Mouse (Mus musculus) kidney, postnatal 0 days (tissue): ENCODE results near the gene Pcsk5. TPM values are rescaled to one million over a fixed set of nuclear protein-coding genes. Genes with fewer than 3 reads are reported as not detected.

ENCODE experiments used
- ATAC-seq: fragments of 200-750 bp; cut with Nextera tagmentation; replicated peaks from 2 replicates; pipeline ENCODE4 v1.8.0; 2017; ENCODE audit warnings: low read depth, moderate number of reproducible peaks, moderate TSS enrichment, moderate library complexity; ENCODE audit not compliant: low FRiP score
- DNase-seq: peaks from one replicate; pipeline ENCODE4 v3.0.0-alpha.2; 2016; ENCODE audit warnings: low spot score
- H3K27ac ChIP-seq: fragments of 300-500 bp; sonication (generic); 2 replicates; pipeline ENCODE4 v1.5.1; 2014; ENCODE audit warnings: mild to moderate bottlenecking
- H3K27me3 ChIP-seq: fragments of 300-500 bp; sonication (generic); 2 replicates; pipeline ENCODE4 v1.6.1; 2014; ENCODE audit warnings: low read length, mixed read lengths; ENCODE audit not compliant: insufficient read depth
- H3K36me3 ChIP-seq: fragments of 300-500 bp; sonication (generic); 2 replicates; pipeline ENCODE4 v1.6.1; 2014; ENCODE audit warnings: low read length, mixed read lengths; ENCODE audit not compliant: insufficient read depth
- H3K4me1 ChIP-seq: fragments of 300-500 bp; sonication (generic); replicated peaks from 2 replicates; pipeline ENCODE4 v1.6.1; 2014; ENCODE audit warnings: antibody characterized with exemption, low read length, mixed read lengths; ENCODE audit not compliant: insufficient read depth
- H3K4me2 ChIP-seq: fragments of 300-500 bp; sonication (generic); 2 replicates; pipeline ENCODE4 v1.6.1; 2014; ENCODE audit warnings: mild to moderate bottlenecking, low read length, moderate library complexity, mixed read lengths
- H3K4me3 ChIP-seq: fragments of 300-500 bp; sonication (generic); replicated peaks from 2 replicates; pipeline ENCODE4 v1.5.1; 2014; ENCODE audit warnings: low read depth, low read length
- H3K9ac ChIP-seq: fragments of 300-500 bp; sonication (generic); 2 replicates; pipeline ENCODE4 v1.6.1; 2014; ENCODE audit warnings: low read depth, low read length
- H3K9me3 ChIP-seq: fragments of 300-500 bp; sonication (generic); replicated peaks from 2 replicates; pipeline ENCODE4 v1.6.1; 2016; ENCODE audit warnings: low read length, inconsistent platforms, mixed read lengths
- CTCF ChIP-seq: IDR thresholded peaks from 2 replicates; pipeline ENCODE4 v1.5.1; 2016; ENCODE audit warnings: antibody characterized with exemption, low read depth, mild to moderate bottlenecking, moderate library complexity
- WGBS: fragments of 180-500 bp; shearing (Covaris S2); extraction: QIAGEN DNeasy Blood & Tissue Kit; methylation state at CpG from one replicate; pipeline ENCODE4 v1.1.7; 2014; 5-methylcytosine and 5-hydroxymethylcytosine counted together
- polyA plus RNA-seq: library from polyadenylated mRNA; unstranded; fragments of >200 nt; fragmentation: Nextera tagmentation; extraction: Ambion mirVana; gene quantifications from 2 replicates; pipeline ENCODE4 v1.2.1, GENCODE M21; 2015

Gene Pcsk5
- polyA plus RNA-seq, 1 experiment from 2014 or later, result 17.4 TPM

- H3K36me3 ChIP-seq, result no peaks in the 10 kb centered on the region
- DNase-seq, result no peak
- H3K9ac ChIP-seq, result no peak overlapping the region
- TF ChIP-seq CTCF, result no peak
- no peak overlapping the region for H3K4me3 ChIP-seq
- H3K27me3 ChIP-seq, result no peaks in the 10 kb centered on the region
- H3K9me3 ChIP-seq, result no peaks in the 10 kb centered on the region
- no peaks in the 10 kb centered on the region for H3K4me1 ChIP-seq
- ATAC-seq, result no peak
- no peak overlapping the region for H3K4me2 ChIP-seq
- H3K27ac ChIP-seq, result no peak overlapping the region
These were observed 74.7 kb downstream of the Pcsk5 start for GRCm38 (mm10) chr19:17762740-17763139.

GRCm38 (mm10) chr19:17761678-17762077, 75.8 kb downstream of the Pcsk5 start:
- WGBS, result 82% methylated on average over 5 of the region's 5 CpGs
- DNase-seq, result no peak
- Histone ChIP-seq H3K27me3 (no peaks in the 10 kb centered on the region), H3K9me3 (no peaks in the 10 kb centered on the region), H3K4me3 (no peak overlapping the region), H3K9ac (no peak overlapping the region), H3K4me2 (no peak overlapping the region), H3K36me3 (no peaks in the 10 kb centered on the region), H3K27ac (no peak overlapping the region), H3K4me1 (no peaks in the 10 kb centered on the region)
- no peak for TF ChIP-seq CTCF
- ATAC-seq, result no peak

GRCm38 (mm10) chr19:17752841-17753240, 84.6 kb downstream of the Pcsk5 start:
- Histone ChIP-seq H3K27me3 (no peaks in the 10 kb centered on the region), H3K4me3 (no peak overlapping the region), H3K4me1 (no peaks in the 10 kb centered on the region), H3K36me3 (no peaks in the 10 kb centered on the region), H3K4me2 (no peak overlapping the region), H3K27ac (no peak overlapping the region), H3K9me3 (no peaks in the 10 kb centered on the region), H3K9ac (no peak overlapping the region)
- DNase-seq (no peak), ATAC-seq (no peak)
- WGBS, result 53% methylated on average over 3 of the region's 3 CpGs
- TF ChIP-seq CTCF, result no peak

- no peak for TF ChIP-seq CTCF
- DNase-seq, result no peak
- Histone ChIP-seq H3K9ac (no peak overlapping the region), H3K4me3 (no peak overlapping the region), H3K27me3 (no peaks in the 10 kb centered on the region), H3K4me2 (no peak overlapping the region), H3K27ac (no peak overlapping the region), H3K4me1 (no peaks in the 10 kb centered on the region), H3K9me3 (no peaks in the 10 kb centered on the region), H3K36me3 (no peaks in the 10 kb centered on the region)
- no peak for ATAC-seq
- 88% methylated on average over 3 of the region's 3 CpGs for WGBS
These were observed 89.1 kb downstream of the Pcsk5 start for GRCm38 (mm10) chr19:17748331-17748730.

- Histone ChIP-seq H3K27me3 (no peaks in the 10 kb centered on the region), H3K36me3 (no peaks in the 10 kb centered on the region), H3K4me3 (no peak overlapping the region), H3K27ac (no peak overlapping the region), H3K9me3 (no peaks in the 10 kb centered on the region), H3K9ac (no peak overlapping the region), H3K4me2 (no peak overlapping the region), H3K4me1 (no peaks in the 10 kb centered on the region)
- WGBS, result 88% methylated on average over 2 of the region's 2 CpGs
- DNase-seq (no peak), ATAC-seq (no peak)
- no peak for TF ChIP-seq CTCF
These were observed 92.1 kb downstream of the Pcsk5 start for GRCm38 (mm10) chr19:17745380-17745779.

- Histone ChIP-seq H3K9ac (no peak overlapping the region), H3K9me3 (no peaks in the 10 kb centered on the region), H3K4me2 (no peak overlapping the region), H3K36me3 (no peaks in the 10 kb centered on the region), H3K4me1 (no peaks in the 10 kb centered on the region), H3K27ac (no peak overlapping the region), H3K4me3 (no peak overlapping the region), H3K27me3 (no peaks in the 10 kb centered on the region)
- no peak for TF ChIP-seq CTCF
- WGBS, result 83% methylated on average over 8 of the region's 8 CpGs
- ATAC-seq, result no peak
- DNase-seq, result no peak
These were observed 92.9 kb downstream of the Pcsk5 start for GRCm38 (mm10) chr19:17744474-17745069.

GRCm38 (mm10) chr19:17741465-17741864, 96.0 kb downstream of the Pcsk5 start:
- 33% methylated on average over 1 of the region's 1 CpGs for WGBS
- no peak overlapping the region for H3K27ac ChIP-seq

More at GRCm38 (mm10) chr19:17741465-17741864, 96.0 kb downstream of the Pcsk5 start:
- DNase-seq (no peak), ATAC-seq (no peak)
- H3K36me3 ChIP-seq, result 0 out of 2 replicates have a peak, but pooled peaks cover 2% of the 10 kb centered on the region
- H3K4me2 ChIP-seq, result no peak overlapping the region
- H3K9me3 ChIP-seq, result no peaks in the 10 kb centered on the region
- H3K9ac ChIP-seq, result no peak overlapping the region
- H3K4me3 ChIP-seq, result no peak overlapping the region
- no peak for TF ChIP-seq CTCF
- no peaks in the 10 kb centered on the region for H3K27me3 ChIP-seq
- H3K4me1 ChIP-seq, result no peaks in the 10 kb centered on the region
